Mouse (Mus musculus) urinary bladder, postnatal 14 days (tissue): ENCODE results near the gene Trafd1.

Experiments used
- DNase-seq: peaks from one replicate; pipeline ENCODE4 v3.0.0; 2021; ENCODE audit warnings: low spot score

Gene Trafd1

GRCm38 (mm10) chr5:121384757-121385460 is 523 bp downstream of the Trafd1 start:
- no peak for DNase-seq

GRCm38 (mm10) chr5:121383857-121384756 is 1.3 kb downstream of the Trafd1 start:
- no peak for DNase-seq

DNA sequence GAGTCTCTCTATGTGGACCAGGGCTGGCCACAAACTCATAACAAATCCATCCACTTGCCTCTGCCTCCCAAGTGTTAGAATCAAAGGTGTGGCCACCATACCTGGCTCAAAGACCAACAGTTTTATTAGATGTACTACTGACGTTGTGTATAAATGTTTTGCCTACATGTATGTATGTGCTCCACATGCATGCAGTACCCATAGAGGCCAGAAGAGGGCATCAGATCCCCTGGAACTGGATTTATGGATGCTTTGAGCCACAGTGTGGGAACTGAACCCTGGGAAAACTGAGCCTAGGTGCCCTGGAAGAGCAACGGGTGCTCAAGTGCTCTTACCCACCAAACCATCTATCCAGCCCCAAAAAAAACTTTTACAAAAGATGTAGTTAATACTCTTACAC is 4.7 kb downstream of the Trafd1 start:
- no peak for DNase-seq

DNA sequence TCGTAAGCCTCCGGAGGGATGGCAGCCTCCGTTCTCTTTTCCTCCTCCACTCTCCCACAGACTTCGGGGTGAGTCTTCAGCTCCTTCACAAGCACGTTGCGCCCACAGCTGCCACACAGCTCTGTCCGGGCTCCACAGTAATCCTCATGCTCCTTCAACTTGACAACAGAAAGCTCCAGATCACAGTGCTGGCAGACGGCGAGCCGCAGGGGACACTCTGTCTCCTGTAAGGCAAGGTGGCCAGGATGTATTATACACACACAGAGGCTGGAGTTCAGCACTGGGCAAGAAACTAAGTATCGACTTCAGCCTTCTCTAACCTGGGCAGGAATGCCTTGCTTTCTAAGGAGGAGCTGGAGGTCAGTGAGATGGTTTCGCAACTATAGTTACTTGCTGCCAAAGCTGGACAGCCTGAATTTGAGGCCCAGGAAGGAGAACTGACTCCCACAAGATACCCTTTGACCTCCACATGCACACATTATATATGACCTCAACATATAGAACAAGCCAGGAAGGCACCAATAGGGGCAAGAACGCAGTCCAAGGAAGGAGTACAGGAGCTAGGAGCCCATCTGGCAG is 6.7 kb downstream of the Trafd1 start:
- DNase-seq = no peak

GRCm38 (mm10) chr5:121376972-121377371 is 8.5 kb downstream of the Trafd1 start:
- DNase-seq = peak; percentile 51

DNA sequence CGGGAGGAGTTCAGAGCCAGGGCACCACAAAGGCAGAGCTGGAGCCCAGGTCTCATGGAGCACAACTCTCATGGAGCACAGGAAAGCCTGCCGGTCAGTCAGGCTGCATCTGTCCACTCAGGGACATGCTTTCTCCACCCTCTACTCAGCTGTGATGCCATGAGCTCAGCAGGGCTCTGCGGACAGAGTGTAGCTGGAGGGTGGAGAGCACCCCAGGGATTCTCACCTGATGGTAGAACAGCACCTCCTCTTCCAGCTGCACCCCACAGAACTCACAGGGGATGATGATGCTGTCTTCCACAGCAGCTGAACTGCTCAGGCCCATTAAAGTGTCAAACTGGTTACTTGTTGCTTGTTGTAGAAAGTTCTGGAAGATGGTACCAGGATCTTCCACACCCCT is 10.6 kb downstream of the Trafd1 start:
- no peak for DNase-seq

DNA sequence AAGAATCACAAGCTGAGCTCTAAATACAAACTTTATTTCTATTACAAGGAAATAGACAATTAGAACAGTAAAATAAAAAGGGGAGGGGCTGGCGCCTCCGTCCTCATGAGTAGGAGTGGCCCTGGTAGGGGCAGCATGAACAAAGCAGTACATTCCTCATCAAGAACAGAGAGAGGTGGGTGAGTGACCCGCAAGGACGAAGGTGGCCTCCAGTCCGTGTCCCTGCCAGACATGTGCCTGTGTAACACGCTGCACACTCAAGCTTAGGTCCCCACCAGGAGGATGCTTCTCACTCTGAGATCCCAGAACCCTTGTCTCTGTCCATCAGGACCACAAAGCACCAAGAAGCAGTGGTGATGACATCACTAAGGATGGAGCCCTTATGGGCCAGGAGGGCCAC is 13.7 kb downstream of the Trafd1 start:
- no peak for DNase-seq

DNA sequence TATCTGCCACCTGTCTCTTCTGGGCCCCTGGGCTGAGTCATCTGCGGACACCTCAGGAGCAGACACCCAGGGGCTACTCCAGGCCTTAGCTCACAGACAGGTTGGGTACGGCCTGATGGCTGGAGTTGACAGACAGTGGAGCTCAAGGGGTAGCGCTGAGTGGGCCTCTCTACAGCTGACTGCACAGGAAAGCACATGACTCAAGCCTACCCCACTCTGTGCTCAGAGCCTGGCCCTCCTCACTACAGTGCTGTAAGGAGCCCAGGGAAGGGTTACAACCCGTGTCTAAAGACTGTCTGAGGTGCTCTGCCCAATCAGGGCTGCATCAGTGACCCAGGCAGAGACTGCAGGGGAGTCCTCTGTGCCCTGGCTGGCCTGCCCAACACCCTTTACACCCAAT is 18.2 kb downstream of the Trafd1 start:
- no peak for DNase-seq

GRCm38 (mm10) chr5:121366449-121367225 is 18.8 kb downstream of the Trafd1 start:
- DNase-seq = no peak

DNA sequence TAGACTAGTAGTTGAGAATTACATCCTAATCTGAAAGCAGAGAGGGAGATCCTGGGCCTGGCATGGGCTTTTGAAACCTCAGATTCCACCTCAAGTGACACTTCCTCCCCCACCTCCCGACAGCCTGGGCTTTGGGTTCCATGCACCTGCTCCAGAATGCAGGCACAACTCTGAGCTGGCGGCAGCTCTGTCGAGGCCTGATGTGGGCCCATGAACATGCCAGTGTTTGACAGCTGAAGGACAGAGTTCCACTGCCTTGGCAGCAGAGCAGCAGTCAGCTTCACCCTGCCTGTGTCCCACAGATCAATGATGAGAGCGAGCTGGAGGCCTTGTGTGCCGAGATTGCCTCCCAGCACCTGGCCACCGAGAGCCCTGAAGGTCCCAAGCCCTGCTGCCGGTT is 22.0 kb downstream of the Trafd1 start:
- DNase-seq = no peak

DNA sequence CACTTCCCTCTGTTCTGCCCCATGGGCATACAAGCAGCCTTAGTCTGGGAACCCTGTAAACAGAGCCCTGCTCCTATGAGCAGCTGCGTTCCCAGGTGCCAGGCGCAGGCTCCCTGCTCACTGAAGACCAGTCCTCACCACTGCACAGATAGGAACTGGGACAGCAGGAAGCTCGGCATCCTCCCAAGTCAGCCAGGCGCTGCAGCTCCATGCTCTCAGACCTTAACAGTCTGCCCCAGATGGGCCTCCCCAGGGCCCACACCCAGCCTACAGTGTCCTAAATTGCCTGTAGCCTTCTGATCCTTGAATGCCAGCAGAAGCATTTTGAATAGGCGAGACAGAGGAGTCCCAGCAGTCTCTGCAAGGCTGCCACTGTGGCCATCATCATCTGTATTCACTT is 23.7 kb downstream of the Trafd1 start:
- DNase-seq = no peak

DNA sequence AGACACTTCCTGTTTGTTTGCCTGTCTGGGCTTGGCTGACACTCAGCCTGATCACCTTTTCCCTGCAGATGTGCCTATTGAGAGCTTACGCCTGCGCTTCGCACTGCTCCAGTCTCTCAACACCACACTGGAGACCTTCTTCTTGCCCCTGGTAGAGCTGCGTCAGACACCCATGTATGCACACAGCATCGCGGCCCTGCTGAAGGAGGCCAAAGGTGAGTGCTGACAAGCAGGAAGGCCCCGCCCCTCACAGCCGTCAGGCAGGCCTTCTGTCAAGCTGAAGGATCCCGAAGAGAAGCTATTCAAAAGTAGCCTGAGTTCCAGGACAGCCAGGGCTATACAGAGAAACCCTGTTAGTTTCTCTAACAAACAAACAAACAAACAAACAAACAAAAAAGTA is 26.2 kb downstream of the Trafd1 start:
- DNase-seq = no peak

- no peak for DNase-seq
These were observed 41.4 kb downstream of the Trafd1 start for GRCm38 (mm10) chr5:121343997-121344396.

GRCm38 (mm10) chr5:121342490-121342889 is 42.9 kb downstream of the Trafd1 start:
- DNase-seq = no peak

- DNase-seq = peak; percentile 32
These were observed 44.4 kb downstream of the Trafd1 start for GRCm38 (mm10) chr5:121340965-121341473.

- peak; percentile 36 for DNase-seq
These were observed 45.8 kb downstream of the Trafd1 start for GRCm38 (mm10) chr5:121339507-121340230.

DNA sequence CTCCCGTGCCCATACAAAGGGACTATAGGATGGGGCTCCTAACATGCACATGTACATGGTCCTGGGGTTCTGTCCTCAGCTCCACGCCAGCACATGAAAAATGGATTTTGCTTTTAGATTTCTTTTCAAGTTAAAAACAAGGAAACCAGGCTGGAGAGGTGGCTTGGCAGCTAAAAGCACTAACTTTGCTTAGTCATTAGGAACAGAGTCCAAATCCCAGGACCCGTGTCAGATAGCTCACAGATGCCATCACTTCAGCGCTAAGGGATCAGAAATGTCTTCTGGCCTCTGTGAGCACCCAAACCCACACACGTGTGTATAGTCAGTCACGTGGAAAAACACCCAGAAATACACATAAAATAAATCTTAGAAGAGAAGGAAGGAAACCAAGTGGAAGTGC is 48.7 kb downstream of the Trafd1 start:
- DNase-seq = no peak

DNA sequence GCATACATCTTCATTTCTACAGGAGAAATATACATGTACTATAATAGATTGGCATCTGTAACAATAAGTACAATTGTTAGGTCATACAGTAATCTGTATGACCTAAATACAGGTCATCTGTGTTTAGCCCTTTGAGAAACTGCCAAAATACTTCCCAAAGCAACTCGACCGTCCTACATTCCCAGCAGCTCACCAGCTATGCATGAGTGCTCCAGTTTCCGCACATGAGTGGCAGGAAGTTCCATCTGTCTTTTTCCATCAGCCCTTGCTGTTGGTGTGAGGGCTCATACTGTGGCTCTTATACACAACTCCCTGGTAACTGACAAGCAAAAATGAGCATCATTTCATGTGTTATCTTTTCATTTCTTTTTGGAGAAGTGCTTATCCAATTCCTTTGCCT is 49.4 kb downstream of the Trafd1 start:
- DNase-seq = no peak

- DNase-seq = no peak
These were observed 50.0 kb downstream of the Trafd1 start for GRCm38 (mm10) chr5:121335426-121335825.

DNA sequence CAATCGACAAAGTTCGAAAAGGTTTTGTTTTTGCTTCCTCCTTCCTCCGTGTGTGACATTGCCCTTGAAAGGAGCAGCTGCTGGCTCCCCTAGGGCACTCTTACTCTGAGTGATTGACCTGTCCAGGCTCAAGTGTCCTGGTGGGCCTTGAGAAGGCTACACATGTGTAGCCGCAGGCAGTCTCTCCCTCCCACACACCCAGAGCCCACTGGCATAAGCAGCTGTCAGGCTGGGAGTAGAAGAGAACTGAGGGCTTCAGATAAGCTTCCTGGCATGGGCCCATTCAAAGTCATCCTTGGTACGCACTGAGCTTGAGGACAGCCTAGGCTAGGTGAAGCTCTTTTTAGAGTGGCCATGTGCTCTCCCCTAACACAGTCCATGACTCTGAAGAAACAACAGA is 51.0 kb downstream of the Trafd1 start:
- DNase-seq = no peak

DNA sequence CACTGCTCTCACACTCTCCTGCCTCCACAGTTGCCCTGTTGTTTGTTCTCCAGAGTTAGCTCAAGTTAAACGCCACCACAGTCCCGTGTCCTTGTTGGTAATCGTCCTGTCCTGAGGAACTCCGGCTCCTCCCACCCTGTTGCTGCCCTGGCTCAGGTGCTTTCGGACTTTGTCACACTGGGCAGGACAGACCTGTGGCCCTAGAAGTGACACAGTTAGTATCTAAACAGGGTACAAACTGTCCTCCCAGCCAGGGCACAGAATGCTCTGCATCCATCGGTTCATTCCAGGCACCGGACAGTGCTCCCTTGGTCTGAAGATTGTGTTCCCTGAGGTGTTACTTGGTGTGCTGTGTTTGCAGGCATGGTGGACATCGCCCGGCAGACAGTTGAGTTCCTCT is 51.5 kb downstream of the Trafd1 start:
- no peak for DNase-seq
